Mouse (Mus musculus) MN1 (cell line): ENCODE results near the gene Rasgef1c.

Experiments
- DNase-seq: peaks from one replicate; pipeline ENCODE4 v3.0.0-alpha.2; 2016; ENCODE audit warnings: low spot score

Gene Rasgef1c

GRCm38 (mm10) chr11:50025721-50026520 is 124.3 kb downstream of the Rasgef1c start:
- DNase-seq = no peak

GRCm38 (mm10) chr11:50026521-50027090 is 125.0 kb downstream of the Rasgef1c start:
- no peak for DNase-seq

GRCm38 (mm10) chr11:50028416-50028815 is 126.8 kb downstream of the Rasgef1c start:
- DNase-seq = no peak
